Mouse (Mus musculus) frontal cortex, adult 2 months (tissue): Measurements from ENCODE around the gene Blm. TPM values are rescaled to one million over a fixed set of nuclear protein-coding genes. Genes with fewer than 3 reads are reported as not detected.

ENCODE experiments used
- DNase-seq, 2 experiments: peaks; one replicate each; pipeline ENCODE4 v3.0.0; 2022; ENCODE audit warnings: low spot score in 1 of 2; ENCODE audit errors: extremely low spot score in 1 of 2
- polyA plus RNA-seq: library from polyadenylated mRNA; depleted of rRNA; stranded (reverse); fragments of >200 nt; gene quantifications from 2 replicates; pipeline ENCODE4 v1.2.3, GENCODE M21; 2012; rRNA removed

Blm gene
- 3.9 and 4.8 TPM in 2 replicates for polyA plus RNA-seq

DNA sequence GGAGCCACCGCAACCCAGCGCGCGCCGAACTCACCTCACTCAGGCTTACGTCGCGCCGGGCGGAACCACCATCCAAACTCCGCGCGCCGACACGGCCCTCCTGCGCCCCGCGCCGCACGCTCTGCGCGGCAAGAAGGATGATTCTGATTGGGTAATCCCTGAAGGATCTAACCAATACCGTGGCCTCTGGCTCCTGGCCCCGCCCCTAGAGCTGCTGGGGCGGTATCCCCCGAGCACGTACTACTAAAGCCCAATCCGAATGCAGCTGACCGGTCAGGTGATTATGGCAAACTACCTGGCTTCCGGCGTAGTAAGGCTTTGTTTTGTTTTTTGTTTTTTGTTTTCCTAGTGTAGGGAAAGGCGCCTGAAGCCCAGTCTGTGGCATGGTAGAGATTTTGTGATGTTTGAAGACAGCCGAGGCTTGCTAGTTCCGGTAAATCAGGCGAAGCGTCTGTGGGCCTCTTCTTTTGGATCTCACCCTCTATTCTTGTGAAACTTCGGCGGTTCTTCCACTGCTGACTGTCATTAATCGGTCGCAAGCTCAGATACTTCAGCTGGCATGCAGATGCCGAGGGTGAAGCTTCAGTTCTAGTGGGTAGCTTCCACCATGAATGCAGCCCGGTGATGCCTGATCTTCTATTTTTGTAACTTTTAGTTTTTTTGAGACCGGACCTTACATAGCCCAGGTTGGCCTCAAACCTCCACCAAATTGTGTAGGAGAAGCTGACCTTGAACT, at the start of gene Blm:
TSS of gene Blm (minus strand) at position 111 of the 736 bp plus-strand sequence.
- peak; percentile 96 to 98 for DNase-seq

DNA sequence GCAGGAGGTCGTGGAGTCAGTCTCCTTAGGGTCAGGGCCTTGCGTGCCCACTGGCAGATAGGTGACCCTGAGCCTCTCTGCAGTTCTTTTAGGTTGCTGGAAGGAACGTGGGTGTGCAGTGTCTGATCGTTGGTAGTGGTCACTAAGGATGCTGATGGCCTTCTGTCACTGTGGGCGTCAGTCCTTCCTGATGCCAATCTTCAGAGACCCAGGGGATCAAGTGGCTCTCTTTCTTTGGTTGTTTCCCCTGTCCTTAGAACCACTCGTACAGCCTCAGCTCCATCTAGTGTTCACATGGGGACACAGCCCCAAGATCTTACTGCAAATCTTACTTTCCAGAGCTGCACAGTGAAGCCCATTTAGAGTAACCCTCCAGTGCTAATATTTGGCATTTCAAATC, 49.1 kb upstream of the Blm start:
- DNase-seq = peak in 1 of 2 experiments; percentile 78

DNA sequence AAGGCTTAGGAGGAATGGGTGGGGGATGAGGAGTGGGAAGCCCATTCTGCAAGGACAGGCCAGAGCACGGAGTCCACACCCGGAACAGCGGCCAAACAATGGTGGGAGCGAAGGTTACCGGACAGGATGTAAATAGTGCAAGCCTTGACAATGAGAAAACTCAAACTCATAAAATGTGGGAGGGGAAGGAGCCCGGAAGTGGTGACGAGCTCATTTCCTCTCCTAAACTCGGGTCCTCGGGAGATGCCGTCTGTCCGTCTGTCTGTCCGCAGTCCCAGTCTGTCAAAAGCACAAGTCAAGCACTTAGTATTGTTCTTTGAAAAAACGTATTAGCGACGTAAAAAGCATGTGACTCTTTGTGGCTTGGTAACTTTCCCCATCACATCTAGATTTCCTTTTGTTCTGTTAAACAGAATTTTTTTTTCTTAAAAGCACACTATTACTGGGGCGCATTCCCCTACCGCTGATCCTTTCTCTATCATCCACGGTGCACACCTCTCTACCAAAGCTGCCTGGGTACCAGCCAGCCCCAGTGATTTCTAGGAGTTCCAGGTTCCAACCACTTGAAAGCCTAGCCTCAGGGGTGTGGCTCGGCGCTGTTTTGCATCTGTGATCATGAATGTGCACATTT, 48.0 kb upstream of the Blm start:
- DNase-seq = no peak

DNA sequence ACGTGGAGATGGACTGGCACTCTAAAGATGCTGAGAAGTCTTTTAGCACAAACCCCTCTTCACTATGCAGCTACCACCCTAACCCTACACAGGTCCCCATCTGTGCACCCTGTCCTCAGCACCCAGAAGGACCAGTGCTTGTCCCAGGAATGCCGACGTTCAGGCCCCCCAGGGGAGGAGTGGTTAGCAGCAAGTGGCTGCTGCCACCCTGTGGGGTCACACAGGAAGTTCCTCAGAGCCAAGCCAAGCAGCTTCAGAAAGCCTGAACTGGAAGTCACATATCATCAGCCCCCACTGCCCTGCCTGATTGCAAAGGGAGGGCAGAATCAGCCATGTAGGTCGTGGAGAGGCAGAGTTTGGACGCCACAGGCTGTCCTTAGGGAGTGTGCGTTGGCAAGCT, 45.4 kb upstream of the Blm start:
- peak in 1 of 2 experiments; percentile 49 for DNase-seq

DNA sequence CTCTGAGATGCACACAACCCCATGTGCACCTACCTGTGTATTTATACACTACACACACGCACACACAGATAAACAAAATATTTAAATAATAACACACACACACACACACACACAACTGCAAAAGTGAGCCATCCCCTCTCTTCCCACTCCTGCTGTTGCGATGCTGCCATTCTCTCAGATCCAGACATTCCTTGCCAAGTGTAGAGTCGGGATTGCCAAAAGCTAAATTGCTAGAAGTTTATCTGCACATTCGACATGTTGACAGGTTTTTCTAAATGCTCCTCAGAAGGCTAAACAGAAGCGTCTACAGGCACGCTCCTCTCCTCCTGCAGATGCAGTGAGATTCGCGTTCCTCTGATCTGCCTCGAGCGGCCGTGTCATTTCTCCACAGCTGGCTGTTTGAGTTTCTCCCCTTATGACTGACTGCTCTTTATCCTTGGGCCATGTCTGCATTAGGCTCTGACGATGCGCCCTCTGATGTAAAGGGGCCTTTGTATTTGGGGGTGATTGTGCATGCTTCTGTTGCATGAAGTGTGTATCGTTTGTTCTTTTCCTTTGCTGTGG, 42.6 kb upstream of the Blm start:
- no peak for DNase-seq

DNA sequence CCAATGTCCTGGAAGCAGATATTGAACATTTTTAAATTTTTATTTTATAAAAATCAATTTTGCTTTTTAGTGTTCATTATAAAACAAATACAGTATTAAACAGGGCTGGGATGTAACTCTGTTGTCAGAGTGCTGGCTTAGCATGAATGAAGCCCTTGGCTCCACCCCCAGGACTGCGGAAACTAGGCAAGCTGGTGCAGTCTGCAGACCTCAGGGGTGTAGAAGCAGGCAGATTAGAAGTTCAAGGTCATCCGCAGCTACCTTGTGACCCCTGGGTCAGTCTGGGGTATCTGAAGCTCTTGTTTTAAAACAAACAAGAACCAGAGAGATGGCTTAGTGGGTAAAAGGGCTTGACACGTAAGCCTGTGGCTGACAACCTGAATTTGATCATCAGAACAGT, 41.7 kb upstream of the Blm start:
- no peak for DNase-seq

DNA sequence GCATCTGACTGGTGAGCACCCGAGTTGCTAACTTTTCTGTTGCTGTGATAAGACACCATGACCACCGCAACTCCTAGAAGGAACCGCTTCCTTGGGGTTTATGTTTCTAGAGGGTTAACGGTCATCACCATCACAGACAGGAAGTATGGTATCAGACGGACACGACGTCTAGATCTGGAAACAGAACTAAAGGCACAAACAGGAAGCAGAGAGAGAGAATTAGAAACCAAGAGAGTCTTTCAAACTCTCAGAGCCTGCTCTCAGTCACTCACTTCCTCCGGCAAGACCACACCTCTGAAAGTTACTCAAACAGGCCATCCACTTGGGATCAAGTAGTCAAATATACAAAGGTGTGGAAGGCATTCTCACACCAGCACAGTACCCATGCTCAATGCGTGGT, 40.8 kb upstream of the Blm start:
- no peak for DNase-seq

DNA sequence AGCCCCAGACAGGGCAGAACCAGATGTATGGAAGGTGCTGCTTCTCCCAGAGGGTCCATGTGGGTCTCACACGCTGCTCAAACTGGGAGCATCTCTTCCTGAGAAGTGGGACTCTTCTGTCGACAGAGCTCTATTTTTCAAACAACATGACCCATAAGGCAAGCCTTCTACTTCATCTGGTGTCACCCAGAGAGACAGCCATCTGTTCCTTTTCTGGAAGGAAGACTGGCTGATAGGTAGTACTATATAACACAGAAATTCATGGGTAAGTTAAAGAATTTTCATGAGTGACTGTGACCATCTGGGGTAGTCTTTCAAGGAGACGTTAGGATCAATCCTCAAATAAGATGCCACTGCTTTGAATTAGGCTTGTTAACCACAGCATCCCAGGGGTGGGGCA, 38.2 kb upstream of the Blm start:
- no peak for DNase-seq

DNA sequence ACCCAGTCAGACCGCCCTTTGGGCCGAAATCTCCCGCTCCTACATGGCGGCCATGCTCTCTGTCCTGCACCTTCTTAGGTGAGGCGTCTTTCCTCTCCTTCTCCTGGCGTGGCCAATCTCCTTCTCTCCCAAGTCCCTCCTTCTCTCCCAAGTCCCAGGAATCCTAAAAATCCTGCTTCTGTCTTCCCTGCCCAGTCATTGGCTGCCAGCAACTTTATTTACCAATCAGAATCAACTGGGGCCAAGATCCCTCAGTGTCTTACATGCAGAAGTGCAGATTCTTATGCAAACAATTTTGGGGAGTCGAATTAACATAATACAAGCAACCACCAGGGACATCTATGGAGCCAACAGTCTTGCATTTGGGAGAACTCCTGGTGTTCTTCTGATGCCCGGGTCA, 33.1 kb upstream of the Blm start:
- no peak for DNase-seq

DNA sequence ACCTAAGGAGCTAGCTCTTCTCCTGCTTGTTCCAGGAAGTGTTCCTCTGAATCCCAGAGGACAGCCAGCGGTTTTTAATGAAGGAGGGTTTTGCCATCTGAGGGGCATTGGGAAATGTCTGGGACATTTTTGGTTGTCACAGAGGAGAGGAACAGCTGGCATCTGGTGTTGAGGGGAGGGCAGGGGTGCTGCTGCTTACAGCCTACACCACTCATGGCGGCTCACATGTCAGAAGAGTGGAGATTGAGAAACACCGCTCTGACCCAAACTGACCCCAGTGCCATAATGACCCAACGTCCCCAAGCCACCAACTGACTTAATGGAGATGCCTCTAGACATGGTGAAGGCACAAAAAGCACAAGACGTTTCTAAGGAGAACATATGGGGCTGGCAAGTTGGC, 27.0 kb upstream of the Blm start:
- DNase-seq = no peak

DNA sequence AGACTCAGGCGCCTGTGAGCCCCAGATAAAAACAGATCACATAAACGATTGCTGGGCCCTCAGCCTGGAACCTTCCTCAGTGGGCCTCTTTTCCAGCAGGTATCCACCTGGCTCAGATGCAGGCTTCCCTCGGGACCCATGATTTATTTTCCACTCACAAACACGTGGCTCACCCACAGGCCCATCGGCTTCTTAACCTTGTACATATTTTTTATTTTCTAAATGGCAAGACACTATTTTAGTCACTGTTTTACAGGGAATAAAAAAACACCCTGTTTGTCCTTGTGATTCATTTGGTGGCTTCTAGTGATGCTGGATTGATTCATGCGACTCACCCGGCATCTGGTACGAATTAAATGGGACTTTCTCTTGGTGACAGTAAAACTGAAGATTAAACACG, 26.4 kb upstream of the Blm start:
- no peak for DNase-seq

DNA sequence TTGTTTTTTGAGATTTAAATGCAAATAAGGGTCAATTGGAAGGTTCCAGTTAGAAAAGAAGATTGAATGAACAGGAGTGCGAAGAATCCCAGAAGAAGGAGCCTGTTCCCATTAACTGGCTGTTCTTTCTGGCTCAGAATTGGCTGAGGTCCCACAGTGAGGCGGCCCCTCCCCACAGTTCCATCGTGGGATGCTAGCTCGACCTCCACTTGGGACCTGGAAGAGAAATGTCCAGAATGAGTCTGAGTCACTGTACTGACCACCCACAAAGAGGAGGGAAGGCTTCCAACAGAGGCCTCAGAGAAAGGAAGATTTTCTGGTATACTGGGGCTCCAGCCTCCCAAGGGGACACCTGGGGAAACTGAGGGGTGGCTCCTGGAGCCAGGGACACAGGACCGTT, 23.7 kb upstream of the Blm start:
- no peak for DNase-seq

DNA sequence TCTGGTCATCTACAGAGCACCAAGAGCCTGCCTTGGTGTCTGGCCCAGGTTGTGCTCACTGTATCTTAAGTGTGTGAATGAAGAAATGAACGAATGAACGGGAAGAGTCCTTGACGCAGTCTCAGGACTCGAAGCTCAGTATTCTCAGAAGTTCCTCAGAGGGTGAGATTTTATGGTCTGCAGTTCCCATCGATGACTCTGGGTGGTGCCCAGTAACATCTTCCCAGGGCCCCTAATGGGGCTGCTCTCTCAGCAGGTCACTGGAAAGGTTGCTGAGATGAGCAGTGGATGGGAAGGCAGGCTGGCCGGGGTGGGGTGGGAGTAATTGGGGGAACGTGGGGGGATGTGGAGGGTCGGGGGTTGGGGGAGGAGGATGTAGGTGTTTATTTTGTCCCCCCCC, 23.2 kb upstream of the Blm start:
- DNase-seq = no peak

DNA sequence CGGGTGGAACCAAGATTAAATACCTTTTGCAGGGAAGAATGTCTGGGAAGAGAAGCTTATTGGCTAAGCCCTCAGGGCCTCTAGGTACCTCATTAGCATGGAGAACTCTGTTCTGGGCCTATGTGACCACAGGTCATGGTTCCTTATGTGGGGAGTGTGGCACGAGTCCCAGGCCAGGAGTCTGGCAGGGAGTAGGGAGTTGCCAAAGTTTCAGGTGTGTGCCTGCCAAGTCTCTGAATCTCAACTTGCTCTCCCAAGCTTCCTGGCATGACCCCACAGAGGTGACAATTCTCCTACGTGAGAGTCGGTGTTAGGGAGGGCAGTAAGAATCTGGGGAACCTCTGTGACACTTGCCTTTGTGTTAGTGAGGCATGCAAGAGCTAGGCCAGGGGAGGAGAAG, 22.2 kb upstream of the Blm start:
- no peak for DNase-seq

DNA sequence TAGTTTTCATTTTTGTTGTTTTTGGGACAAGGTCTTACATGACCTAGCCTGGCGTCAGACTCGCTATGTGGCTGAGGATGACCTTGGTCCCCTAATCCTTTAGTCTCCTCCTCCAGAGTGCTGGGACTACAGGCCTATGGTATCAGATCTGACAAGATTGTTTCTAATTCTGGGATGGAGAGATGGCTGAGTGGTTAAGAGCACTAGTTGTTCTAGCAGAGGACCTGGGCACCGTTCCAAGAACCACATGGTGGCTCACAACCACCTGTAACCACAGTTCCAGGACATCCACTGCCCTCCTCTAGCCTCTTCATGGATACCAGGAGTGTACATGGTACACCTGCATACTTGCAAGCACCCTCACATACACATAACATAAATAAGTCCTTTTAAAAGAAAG, 21.2 kb upstream of the Blm start:
- DNase-seq = no peak

DNA sequence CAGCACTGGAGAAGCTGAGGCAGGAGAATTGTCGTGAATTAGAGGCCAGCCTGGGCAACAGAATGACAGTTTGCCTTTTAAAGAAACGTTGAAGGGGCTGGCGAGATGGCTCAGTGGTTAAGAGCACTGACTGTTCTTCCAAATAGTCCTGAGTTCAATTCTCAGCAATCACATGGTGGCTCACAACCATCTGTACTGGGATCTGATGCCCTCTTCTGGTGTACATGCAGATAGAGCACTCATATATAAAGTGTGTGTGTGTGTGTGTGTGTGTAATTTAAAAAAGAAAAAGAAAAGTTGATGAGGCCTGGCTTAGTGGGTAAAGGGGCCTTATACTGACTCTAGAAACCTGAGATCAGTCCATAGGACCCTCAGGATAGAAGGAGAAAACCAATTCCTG, 20.2 kb upstream of the Blm start:
- DNase-seq = no peak

DNA sequence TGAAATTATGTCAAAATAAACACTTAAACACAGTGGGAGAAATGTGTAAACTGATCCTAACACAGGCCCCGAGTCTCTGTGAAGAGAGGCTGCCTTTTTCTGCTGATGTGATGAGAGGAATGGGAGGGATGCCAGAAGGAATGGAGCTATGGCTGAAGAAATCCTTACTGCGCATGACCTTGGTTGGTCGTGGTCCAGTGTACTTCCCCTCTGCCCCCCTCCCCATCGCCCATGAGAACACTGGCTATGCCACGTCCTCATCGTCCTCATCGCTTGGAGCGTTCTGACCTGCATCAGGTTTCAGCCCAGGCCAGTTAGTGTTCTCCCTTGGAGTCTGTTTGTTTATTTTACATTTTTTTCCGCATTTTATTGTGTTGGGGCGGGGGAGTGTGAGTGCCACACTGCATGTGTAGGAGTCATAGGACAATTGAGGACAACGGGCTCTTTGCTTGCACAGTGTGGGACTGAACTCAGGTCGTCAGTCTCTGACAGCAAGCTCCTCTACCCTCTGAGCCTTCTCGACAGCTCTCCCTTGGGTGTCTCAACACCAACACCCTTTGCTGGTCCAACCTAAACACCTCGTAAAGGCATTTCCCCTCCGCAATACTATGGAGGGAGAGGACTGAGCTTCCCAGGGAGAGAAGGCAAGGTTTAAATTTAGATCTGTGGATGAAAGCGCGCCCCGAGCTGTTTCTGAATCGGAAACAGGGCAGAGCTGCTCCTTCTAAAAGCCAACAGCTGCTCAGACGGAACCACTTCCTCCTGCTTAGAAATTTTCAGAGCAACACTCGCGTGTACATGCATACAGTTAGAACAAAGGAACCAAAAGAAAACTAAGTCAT, 19.5 kb upstream of the Blm start:
- DNase-seq = peak; percentile 20 to 60

DNA sequence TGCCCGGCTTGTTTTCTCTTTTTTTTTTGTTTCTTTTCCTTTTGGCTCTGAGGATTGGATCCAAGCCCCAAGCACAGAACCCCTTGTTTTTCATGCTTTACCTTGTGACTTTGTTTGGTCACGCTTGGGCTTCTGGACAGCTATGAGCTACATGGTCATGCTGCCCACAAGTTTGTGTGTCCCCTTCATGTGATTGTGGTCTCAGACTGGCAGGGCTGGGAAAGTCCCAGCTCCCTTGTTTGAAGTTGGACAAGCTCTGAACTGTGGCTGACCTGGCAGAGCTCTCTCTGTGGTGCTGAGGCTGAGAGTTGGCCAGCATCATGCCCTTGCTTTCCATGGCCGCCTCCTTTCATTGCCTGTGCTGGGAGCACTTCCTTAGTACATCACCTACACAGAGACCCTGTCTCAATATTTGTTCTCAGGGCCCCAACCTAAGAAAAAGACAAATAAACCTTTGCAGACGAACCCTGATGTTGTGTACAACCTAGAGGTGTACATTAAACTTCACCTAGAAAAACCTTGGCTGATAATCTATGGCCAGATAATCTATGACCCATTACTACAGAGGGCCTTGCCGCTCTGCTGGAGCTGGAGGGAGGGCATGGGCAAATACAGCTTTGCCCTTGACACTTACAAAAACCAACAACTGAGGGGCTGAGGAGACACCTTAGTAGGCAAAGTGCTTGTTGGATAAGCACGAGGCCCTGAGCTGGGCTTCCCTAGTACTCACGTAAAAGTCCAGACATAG, 13.8 kb upstream of the Blm start:
- DNase-seq = no peak

DNA sequence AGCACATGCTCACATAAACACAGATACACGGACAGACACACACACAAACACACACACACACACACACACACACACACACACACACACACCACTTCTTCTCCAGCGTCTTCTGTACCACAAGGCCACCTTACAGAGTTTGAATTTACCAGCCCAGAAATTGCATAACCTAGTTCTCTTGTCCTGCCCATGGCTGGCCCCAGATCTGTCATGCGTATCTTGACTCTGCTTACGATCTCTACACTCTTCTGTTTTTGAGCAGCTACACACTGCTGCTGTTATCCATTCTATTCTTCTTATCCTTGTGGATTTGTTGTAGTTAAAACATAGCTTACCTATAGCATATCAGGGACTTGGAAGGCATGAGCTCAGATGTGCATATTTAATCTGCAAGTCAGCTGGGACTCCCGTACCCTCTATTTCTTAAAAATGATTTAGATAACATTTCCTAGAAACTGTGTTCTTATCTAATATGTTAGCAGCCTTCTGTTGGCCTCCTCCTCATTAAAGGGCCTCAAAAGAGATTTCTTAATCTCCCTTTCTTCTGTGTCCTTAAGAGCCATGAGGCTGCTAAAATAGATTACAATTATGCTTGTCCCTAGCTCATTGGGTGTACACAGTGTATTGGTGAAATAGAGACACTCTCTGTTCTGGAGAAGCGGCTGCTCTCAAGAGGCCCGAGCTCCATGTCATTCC, 7.4 kb upstream of the Blm start:
- no peak for DNase-seq

DNA sequence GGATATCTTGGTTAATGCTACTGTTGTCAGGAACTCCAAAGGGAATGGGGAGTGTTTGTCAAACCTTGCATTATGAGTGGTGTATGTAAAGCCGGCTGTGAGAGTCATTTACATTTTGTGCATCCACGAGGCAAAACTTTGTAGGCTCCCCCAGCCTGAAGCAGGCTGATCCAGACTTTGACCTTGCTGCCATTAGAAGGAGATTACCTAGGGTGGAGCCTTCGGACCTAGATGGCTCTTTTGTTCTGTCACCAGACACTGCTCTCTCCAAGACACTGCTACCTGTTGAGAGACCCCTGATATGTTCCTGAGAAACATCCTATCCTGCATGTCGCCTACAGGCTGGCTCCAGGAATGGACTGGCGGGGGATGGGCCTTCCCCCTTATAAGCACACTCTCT, 4.7 kb upstream of the Blm start:
- DNase-seq = no peak
